Mouse (Mus musculus): Measurements from ENCODE around the gene 1700001C02Rik. TPM values are rescaled to one million over a fixed set of nuclear protein-coding genes. Genes with fewer than 3 reads are reported as not detected.

Gene 1700001C02Rik
- not detected for total RNA-seq (2023)

DNA sequence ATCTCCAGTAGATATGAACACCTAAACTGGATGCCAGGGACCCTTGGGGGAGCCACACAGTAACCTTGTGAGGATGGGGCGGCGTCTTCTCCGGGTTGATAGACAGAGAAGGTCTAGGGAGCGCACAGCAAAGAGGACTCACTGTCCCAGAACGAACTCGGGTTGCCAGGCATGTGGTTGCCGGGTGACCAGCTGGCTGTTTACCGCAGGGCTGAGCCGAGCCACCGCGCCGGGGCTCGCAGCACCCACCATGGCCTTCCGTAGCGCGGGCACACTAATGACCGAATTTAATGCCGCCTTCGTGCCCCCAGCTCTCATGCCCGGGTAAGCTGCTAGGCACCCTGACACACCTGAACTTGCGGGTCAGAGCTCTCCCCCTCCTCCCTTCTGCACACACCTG, at the start of gene 1700001C02Rik:
Gene 1700001C02Rik, plus strand, starts transcription at position 187 of the 400 bp plus-strand sequence.

DNA sequence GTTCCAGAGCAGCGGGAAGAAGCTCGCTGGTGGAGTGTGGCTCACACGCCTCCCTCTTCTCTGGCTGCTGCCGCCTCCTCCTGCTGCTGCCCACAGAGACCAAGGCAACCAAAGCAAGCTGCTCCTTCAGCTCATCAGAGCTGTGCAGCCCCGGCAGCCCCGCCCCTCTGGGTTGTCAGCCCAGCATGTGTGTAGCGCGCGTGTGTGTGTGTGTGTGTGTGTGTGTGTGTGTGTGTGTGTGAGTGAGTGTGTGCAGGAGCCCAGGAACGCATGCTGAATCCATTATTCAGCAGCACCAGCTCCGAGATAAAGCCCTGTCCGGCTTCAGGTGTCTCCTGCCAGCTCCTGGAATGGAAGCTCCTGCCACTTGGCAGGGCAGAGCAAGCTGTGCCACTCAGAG, 4.0 kb upstream of the 1700001C02Rik start, which contains the start of gene Otof:
Gene Otof, minus strand, starts transcription at position 112 of the 400 bp plus-strand sequence.

Other genes with a start within 250 kb of the 1700001C02Rik start
- gene Selenoi, start 233.5 kb upstream of the 1700001C02Rik start, total RNA-seq (2023) = 10 to 100 TPM; 13.8 to 17.3 TPM
- not detected for gene Drc1, start 184.7 kb upstream of the 1700001C02Rik start, total RNA-seq (2023)
- gene Otof, start 4.1 kb upstream of the 1700001C02Rik start, total RNA-seq (2023) = 1 to 10 TPM; 1.0 to 1.2 TPM
- not detected for gene Cib4, start 79.8 kb downstream of the 1700001C02Rik start, total RNA-seq (2023)
- under 1 TPM; 0.31 to 0.61 TPM for gene Kcnk3, start 122.1 kb downstream of the 1700001C02Rik start, total RNA-seq (2023)
- gene Slc35f6, start 181.9 kb downstream of the 1700001C02Rik start, total RNA-seq (2023) = 100 to 1,000 TPM in 1 of 2 experiments, 10 to 100 TPM in 1; 86.5 to 112 TPM
- gene Cenpa, start 200.7 kb downstream of the 1700001C02Rik start, total RNA-seq (2023) = 100 to 1,000 TPM in 1 of 2 experiments, 10 to 100 TPM in 1; 65.4 to 100 TPM
- not detected for gene Dpysl5, start 245.5 kb downstream of the 1700001C02Rik start, total RNA-seq (2023)

Measured in monocyte, adult 59 days (primary cell).